Mouse (Mus musculus) hindbrain, embryonic 16.5 days (tissue): Measurements from ENCODE around the gene Tagln3. TPM values are rescaled to one million over a fixed set of nuclear protein-coding genes. Genes with fewer than 3 reads are reported as not detected.

Source experiments
- ATAC-seq: fragments of 200-750 bp; cut with Nextera tagmentation; 2 replicates; pipeline ENCODE4 v1.8.0; 2017; ENCODE audit warnings: moderate TSS enrichment, moderate library complexity
- H3K27ac ChIP-seq: fragments of 300-500 bp; sonication (generic); 2 replicates; pipeline ENCODE4 v1.5.1; 2014; ENCODE audit warnings: low read depth, mild to moderate bottlenecking, control low read depth, low read length, moderate library complexity
- H3K27me3 ChIP-seq: fragments of 300-500 bp; sonication (generic); replicated peaks from 2 replicates; pipeline ENCODE4 v1.6.1; 2014; ENCODE audit warnings: low read length; ENCODE audit not compliant: control insufficient read depth, insufficient read depth
- H3K36me3 ChIP-seq: fragments of 300-500 bp; sonication (generic); 2 replicates; pipeline ENCODE4 v1.6.1; 2014; ENCODE audit warnings: mild to moderate bottlenecking, low read length, moderate library complexity, mixed read lengths; ENCODE audit not compliant: control insufficient read depth, insufficient read depth
- H3K4me1 ChIP-seq: fragments of 300-500 bp; sonication (generic); 2 replicates; pipeline ENCODE4 v1.6.1; 2014; ENCODE audit warnings: low read depth, low read length; ENCODE audit not compliant: control insufficient read depth, insufficient read depth
- H3K4me2 ChIP-seq: fragments of 300-500 bp; sonication (generic); 2 replicates; pipeline ENCODE4 v1.6.1; 2014; ENCODE audit warnings: mild to moderate bottlenecking, low read length, control low read depth, moderate library complexity
- H3K4me3 ChIP-seq: fragments of 300-500 bp; sonication (generic); 2 replicates; pipeline ENCODE4 v1.5.1; 2014; ENCODE audit warnings: mild to moderate bottlenecking, low read length, control low read depth, moderate library complexity
- H3K9ac ChIP-seq: fragments of 300-500 bp; sonication (generic); 2 replicates; pipeline ENCODE4 v1.6.1; 2014; ENCODE audit warnings: low read depth, mild to moderate bottlenecking, control low read depth, low read length, moderate library complexity
- H3K9me3 ChIP-seq: fragments of 300-500 bp; sonication (generic); 2 replicates; pipeline ENCODE4 v1.6.1; 2014; ENCODE audit warnings: mild to moderate bottlenecking, low read length, moderate library complexity; ENCODE audit not compliant: control insufficient read depth
- WGBS: fragments of 180-500 bp; shearing (Covaris S2); extraction: QIAGEN DNeasy Blood & Tissue Kit; methylation state at CpG from one replicate; pipeline ENCODE4 v1.1.7; 2014; 5-methylcytosine and 5-hydroxymethylcytosine counted together
- polyA plus RNA-seq: library from polyadenylated mRNA; unstranded; fragments of >200 nt; fragmentation: Nextera tagmentation; extraction: Ambion mirVana; gene quantifications from 2 replicates; pipeline ENCODE4 v1.2.1, GENCODE M21; 2015

Gene Tagln3
- 428 and 438 TPM in 2 replicates for polyA plus RNA-seq

DNA sequence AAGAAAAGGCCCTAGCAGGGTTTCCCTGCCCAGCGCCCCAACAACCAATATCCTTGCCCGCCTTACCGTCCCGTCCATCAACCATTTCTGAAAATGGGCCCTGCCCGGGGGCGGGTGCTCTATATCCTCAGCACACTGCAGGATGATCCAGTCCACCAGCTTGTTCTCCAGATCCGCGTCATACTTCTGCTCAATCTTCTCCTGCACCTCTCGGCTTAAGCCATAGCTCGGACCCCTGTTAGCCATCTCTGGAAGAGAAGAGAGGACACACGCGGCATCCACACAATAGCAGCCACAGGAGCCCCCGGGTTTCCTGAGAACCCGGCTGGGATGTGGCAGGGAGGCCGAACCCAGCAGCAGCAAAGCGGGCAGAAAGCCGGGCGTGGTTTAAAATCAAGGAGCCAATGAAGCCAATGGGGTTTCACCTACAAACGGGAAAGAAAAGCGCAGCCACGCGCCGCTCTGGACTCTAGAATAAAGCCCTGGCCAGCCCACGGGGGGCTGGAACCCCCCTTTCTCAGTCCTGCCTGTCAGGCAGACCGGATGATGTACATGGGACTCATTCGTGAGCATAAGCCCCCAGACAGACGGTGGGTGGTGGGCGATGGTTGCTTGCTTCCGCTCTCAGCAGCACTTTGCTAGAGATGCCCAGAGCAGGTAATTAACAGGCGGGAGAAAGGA, at the start of gene Tagln3:
TSS of gene Tagln3 (minus strand) at position 548 of the 681 bp plus-strand sequence.
- Histone ChIP-seq H3K4me1 (peaks cover 20% of the 10 kb centered on the region), H3K9ac (peak within 1 kb of the TSS; percentile 92), H3K4me2 (peak within 1 kb of the TSS; percentile 73), H3K4me3 (peak within 1 kb of the TSS; percentile 64), H3K27ac (peak within 1 kb of the TSS; percentile 98), H3K36me3 (peaks cover 8% of the 10 kb centered on the region; the same call in 1 of the 2 replicates), H3K9me3 (no peaks in the 10 kb centered on the region), H3K27me3 (no peaks in the 10 kb centered on the region)
- peak; percentile 87 for ATAC-seq
- WGBS = under 1% methylated on average over 30 of the region's 30 CpGs

DNA sequence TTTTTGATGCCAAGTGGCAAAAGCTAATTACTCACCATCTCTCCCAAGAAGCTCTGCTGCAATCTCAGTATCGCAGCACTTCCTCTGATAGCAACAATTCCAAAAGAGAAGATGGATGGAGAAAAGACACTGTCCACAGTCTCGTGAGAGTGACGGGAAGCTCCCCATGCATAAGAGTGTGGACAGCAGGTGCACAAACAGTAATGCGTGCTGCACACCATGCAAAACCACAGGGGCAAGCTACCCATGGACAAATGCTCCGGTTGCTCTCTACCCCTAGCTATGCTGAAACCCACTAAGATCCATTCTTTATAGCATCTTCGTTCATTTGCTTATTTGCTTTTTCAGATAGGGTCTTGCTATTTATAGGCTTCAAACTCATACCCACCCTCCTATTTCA, 46.5 kb upstream of the Tagln3 start:
- Histone ChIP-seq H3K4me2 (no peak overlapping the region), H3K9me3 (no peaks in the 10 kb centered on the region), H3K9ac (no peak overlapping the region), H3K27me3 (no peaks in the 10 kb centered on the region), H3K4me1 (no peaks in the 10 kb centered on the region; the same call in 1 of the 2 replicates), H3K36me3 (no peaks in the 10 kb centered on the region), H3K27ac (no peak overlapping the region), H3K4me3 (no peak overlapping the region)
- WGBS = 92% methylated on average over 6 of the region's 6 CpGs
- no peak for ATAC-seq

DNA sequence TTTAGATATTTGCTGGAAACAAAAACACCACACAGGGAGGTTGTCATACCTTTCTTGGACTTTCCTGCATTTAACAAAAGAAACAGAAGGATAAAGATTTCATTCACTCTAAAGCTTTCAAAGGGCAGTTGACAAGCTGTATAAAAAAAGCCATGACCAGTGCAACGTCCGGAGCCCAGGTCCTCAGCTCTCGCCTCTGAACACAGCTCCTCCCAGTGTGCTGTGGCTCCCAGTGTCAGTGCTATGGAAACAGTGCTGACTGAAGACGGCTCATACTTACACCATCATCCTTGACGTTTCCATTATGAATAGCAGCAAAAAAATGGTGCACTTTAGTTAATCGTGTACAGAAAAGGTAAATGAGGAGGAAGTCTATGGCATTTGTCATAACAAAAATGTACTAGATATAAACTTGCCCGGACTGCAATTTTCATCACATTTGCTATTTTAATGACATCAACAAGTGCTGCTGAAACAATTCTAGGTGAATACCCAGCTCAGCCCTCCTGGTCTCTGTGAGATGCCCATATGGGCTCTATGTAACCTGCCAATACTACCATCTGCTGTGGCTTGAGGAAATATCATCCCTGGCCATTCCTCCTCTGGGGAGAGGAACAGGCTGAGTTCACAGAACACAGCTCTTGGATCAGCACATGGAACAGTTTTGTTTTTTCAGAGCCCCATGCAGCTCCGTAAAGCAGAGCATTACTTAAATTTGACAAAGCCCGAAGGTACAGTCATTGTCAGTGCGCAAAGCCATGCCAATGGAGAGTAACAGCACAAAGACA, 43.6 kb upstream of the Tagln3 start:
- Histone ChIP-seq H3K4me1 (no peaks in the 10 kb centered on the region; the same call in 1 of the 2 replicates), H3K36me3 (no peaks in the 10 kb centered on the region), H3K27ac (no peak overlapping the region), H3K9ac (no peak overlapping the region), H3K27me3 (no peaks in the 10 kb centered on the region), H3K4me3 (no peak overlapping the region), H3K9me3 (no peaks in the 10 kb centered on the region), H3K4me2 (no peak overlapping the region; the same call in 1 of the 2 replicates)
- WGBS = 46% methylated on average over 10 of the region's 10 CpGs
- peak; percentile 70 for ATAC-seq

DNA sequence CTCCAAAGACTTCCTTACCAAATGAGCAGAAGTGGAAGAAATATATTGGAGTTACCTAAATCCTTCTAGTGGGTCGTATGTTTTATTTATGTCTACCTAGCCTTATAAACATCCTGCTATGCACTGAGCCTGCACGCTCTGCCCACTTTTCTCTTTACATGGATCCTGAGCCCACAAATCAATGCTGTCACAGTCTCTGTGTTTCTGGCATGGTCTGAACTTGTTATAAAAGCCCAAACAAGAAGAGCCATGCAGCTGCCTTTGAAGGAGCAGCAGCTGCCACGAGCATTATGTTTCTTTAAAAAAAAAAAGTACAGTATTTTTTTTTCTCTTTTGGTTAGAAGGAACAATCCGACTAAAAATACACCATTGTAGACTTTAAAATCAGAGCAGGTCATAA, 43.0 kb upstream of the Tagln3 start:
- 45% methylated on average over 4 of the region's 4 CpGs for WGBS
- no peak overlapping the region for H3K4me3 ChIP-seq
- no peaks in the 10 kb centered on the region; the same call in 1 of the 2 replicates for H3K4me1 ChIP-seq
- ATAC-seq = no peak
- H3K4me2 ChIP-seq = no peak overlapping the region
- no peaks in the 10 kb centered on the region for H3K9me3 ChIP-seq
- H3K27me3 ChIP-seq = no peaks in the 10 kb centered on the region
- no peaks in the 10 kb centered on the region for H3K36me3 ChIP-seq
- H3K27ac ChIP-seq = no peak overlapping the region
- no peak overlapping the region for H3K9ac ChIP-seq

DNA sequence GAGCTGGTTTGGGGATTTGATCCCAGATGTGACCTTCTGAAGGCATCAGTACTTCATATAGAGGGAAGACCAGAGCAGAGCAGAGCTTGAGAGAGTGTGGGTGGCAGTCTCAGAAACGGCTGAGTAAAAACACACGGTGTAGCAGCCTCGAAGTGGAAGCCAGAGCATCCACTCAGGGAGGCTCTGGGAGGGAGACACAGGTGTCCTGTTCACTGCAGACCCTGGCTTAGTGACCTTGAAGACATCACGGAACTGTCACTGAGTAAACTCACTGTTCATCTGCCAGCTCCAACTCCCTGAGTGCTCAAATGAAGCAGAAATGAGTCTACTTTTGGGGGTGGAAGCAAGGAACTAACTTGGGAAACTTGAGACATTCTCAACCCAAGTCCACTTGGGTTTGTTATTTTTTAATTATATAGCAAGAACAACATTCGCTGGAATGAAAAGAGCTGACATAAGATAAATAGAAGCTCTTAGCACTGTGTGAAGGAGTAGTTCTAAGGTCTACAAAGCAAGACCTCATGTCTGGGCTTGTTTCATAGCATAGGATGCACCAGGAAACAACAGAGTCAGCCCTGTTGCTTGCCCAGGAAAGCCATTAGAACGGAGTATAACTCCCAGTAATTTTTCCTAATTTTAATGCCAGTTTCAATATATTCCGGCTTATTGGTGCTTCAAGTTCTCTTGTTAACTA, 41.5 kb upstream of the Tagln3 start:
- ATAC-seq = no peak
- H3K4me1 ChIP-seq = no peaks in the 10 kb centered on the region; the same call in 1 of the 2 replicates
- H3K36me3 ChIP-seq = no peaks in the 10 kb centered on the region
- H3K27me3 ChIP-seq = no peaks in the 10 kb centered on the region
- no peak overlapping the region for H3K27ac ChIP-seq
- no peak overlapping the region for H3K4me3 ChIP-seq
- WGBS = 86% methylated on average over 7 of the region's 7 CpGs
- no peak overlapping the region for H3K9ac ChIP-seq
- H3K9me3 ChIP-seq = no peaks in the 10 kb centered on the region
- H3K4me2 ChIP-seq = no peak overlapping the region

DNA sequence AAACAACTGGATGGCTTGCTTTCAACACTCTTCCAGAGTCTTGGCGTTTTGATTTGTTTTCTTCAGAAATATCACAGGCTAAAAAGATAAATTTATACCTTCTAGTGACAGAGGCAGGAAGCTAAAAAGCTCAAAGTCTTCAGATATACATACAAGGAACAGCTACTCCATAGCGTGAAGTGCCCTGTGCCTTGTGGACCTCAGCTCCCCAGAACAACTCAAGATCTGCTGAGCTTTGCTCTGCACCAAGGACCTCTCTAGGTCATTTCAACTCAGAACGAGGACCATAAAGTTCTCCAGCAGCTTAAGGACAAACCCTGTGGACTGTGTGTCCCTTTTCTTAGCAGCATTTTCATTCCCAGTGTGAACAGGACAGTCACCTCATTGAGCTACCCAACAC, 40.7 kb upstream of the Tagln3 start:
- no peaks in the 10 kb centered on the region for H3K36me3 ChIP-seq
- ATAC-seq = no peak
- no peak overlapping the region for H3K9ac ChIP-seq
- H3K4me1 ChIP-seq = no peaks in the 10 kb centered on the region; the same call in 1 of the 2 replicates
- H3K27me3 ChIP-seq = no peaks in the 10 kb centered on the region
- no peak overlapping the region for H3K4me3 ChIP-seq
- no peak overlapping the region for H3K27ac ChIP-seq
- no peaks in the 10 kb centered on the region for H3K9me3 ChIP-seq
- 94% methylated on average over 3 of the region's 3 CpGs for WGBS
- H3K4me2 ChIP-seq = no peak overlapping the region

DNA sequence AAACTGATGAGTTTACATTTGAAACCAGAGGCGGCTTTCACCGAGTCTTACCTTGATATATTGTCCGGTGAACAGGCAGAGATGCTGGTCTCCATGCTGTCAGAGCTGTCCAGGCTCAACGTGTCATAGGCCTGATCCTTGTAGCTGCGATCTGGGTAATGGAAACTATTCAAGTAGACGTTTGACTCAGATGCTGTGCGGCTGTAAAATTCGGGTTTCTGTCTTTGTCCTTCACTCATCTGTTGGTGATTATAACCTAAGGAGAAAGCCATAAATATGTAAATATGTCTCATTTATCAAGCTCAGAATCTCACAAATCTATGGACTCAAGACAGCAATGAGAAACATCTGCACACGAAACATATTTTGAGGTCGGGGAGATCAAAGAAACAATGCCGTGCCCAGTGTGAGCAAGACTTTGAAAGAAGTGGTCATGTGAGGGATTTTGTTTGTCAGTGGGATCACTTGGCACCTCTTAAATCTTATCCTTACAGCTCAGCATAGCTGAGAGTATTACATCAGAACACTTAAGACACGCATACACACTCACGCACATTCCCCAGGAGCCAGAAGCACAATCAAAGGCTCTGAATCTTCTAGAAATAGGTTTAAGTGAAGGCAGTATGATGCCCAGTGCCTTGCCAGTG, 38.6 kb upstream of the Tagln3 start:
- Histone ChIP-seq H3K9ac (no peak overlapping the region), H3K27ac (no peak overlapping the region), H3K4me2 (no peak overlapping the region), H3K4me3 (no peak overlapping the region), H3K27me3 (no peaks in the 10 kb centered on the region), H3K36me3 (no peaks in the 10 kb centered on the region), H3K4me1 (no peaks in the 10 kb centered on the region), H3K9me3 (no peaks in the 10 kb centered on the region)
- 81% methylated on average over 13 of the region's 13 CpGs for WGBS
- ATAC-seq = no peak

DNA sequence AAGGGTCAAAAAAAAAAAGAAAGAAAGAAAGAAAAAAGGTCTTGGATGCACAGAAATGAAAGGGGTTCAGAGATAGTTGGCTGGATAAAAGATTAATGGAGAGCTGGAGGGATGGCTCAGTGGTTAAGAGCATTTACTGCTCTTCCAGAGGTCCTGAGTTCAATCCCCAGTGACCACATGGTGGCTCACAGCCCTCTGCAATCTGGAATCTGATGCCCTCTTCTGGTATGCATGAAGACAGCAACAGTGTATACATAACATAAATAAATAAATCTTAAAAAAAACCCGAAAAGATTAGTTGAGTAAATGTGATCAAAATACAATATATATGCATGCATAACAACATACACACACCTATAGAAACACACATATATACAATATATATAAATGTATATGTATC, 37.0 kb upstream of the Tagln3 start:
- H3K27me3 ChIP-seq = no peaks in the 10 kb centered on the region
- no peak overlapping the region for H3K27ac ChIP-seq
- H3K4me1 ChIP-seq = no peaks in the 10 kb centered on the region
- 77% methylated on average over 1 of the region's 1 CpGs for WGBS
- H3K9me3 ChIP-seq = no peaks in the 10 kb centered on the region
- no peak overlapping the region for H3K4me2 ChIP-seq
- H3K4me3 ChIP-seq = no peak overlapping the region
- no peak for ATAC-seq
- H3K9ac ChIP-seq = no peak overlapping the region
- H3K36me3 ChIP-seq = no peaks in the 10 kb centered on the region
